Mouse (Mus musculus): ENCODE data around the gene Ube2j2. TPM values are rescaled to one million over a fixed set of nuclear protein-coding genes. Genes with fewer than 3 reads are reported as not detected.

Ube2j2 gene
- total RNA-seq, 2 experiments from 2014 or later = 69.8 to 79.0 TPM

GRCm38 (mm10) chr4:155955491-155955890 is 11.9 kb downstream of the Ube2j2 start:
- no peak for DNase-seq (ENCODE audit: low spot score in 2 of 2)
- intact Hi-C loops (cut with DNase I) = loop anchor here (5.0 kb wide), 1 partner anchor 152 kb away; the partner anchor contains the start of gene 9430015G10Rik

- intact Hi-C loops (cut with DNase I) = loop anchor here (5.0 kb wide), 1 partner anchor 148 kb away; the partner anchor contains the start of gene 9430015G10Rik
- DNase-seq (ENCODE audit: low spot score in 2 of 2) = peak; percentile 80 to 83
Measured at GRCm38 (mm10) chr4:155959275-155959674, 15.6 kb downstream of the Ube2j2 start.

GRCm38 (mm10) chr4:155962167-155962971 is 18.7 kb downstream of the Ube2j2 start, which contains the start of gene C1qtnf12:
Gene C1qtnf12 (plus strand): TSS chr4:155962318.
- intact Hi-C loops (cut with DNase I) = no loop called here
- peak in 1 of 2 experiments; percentile 26 for DNase-seq (ENCODE audit: low spot score in 2 of 2)

GRCm38 (mm10) chr4:155963106-155963505 is 19.5 kb downstream of the Ube2j2 start:
- intact Hi-C loops (cut with DNase I) = no loop called here
- DNase-seq (ENCODE audit: low spot score in 2 of 2) = no peak

GRCm38 (mm10) chr4:155964396-155964795 is 20.8 kb downstream of the Ube2j2 start:
- intact Hi-C loops (cut with DNase I) = no loop called here
- DNase-seq (ENCODE audit: low spot score in 2 of 2) = no peak

GRCm38 (mm10) chr4:155969043-155969653 is 25.5 kb downstream of the Ube2j2 start:
- intact Hi-C loops (cut with DNase I) = no loop called here
- DNase-seq (ENCODE audit: low spot score in 2 of 2) = no peak

- intact Hi-C loops (cut with DNase I) = no loop called here
Measured at GRCm38 (mm10) chr4:155970286-155970685, 26.7 kb downstream of the Ube2j2 start.

GRCm38 (mm10) chr4:155972651-155973050 is 29.0 kb downstream of the Ube2j2 start:
- intact Hi-C loops (cut with DNase I) = no loop called here
- DNase-seq (ENCODE audit: low spot score in 2 of 2) = no peak

More at GRCm38 (mm10) chr4:155970286-155970685, 26.7 kb downstream of the Ube2j2 start:
- DNase-seq (ENCODE audit: low spot score in 2 of 2) = no peak

- no peak for DNase-seq (ENCODE audit: low spot score in 2 of 2)
- intact Hi-C loops (cut with DNase I) = no loop called here
Measured at GRCm38 (mm10) chr4:155973239-155973638, 29.6 kb downstream of the Ube2j2 start.

GRCm38 (mm10) chr4:155981436-155982082 is 37.9 kb downstream of the Ube2j2 start:
- no peak for DNase-seq (ENCODE audit: low spot score in 2 of 2)
- intact Hi-C loops (cut with DNase I) = no loop called here

- no peak for DNase-seq (ENCODE audit: low spot score in 2 of 2)
- intact Hi-C loops (cut with DNase I) = no loop called here
Measured at GRCm38 (mm10) chr4:155983788-155984187, 40.2 kb downstream of the Ube2j2 start.

- DNase-seq (ENCODE audit: low spot score in 2 of 2) = no peak
- intact Hi-C loops (cut with DNase I) = no loop called here
Measured at GRCm38 (mm10) chr4:155991211-155991907, 47.7 kb downstream of the Ube2j2 start.

- no peak for DNase-seq (ENCODE audit: low spot score in 2 of 2)
- intact Hi-C loops (cut with DNase I) = no loop called here
Measured at GRCm38 (mm10) chr4:155991908-155992230, 48.2 kb downstream of the Ube2j2 start.

- peak; percentile 84 to 95 for DNase-seq (ENCODE audit: low spot score in 2 of 2)
- intact Hi-C loops (cut with DNase I) = no loop called here
Measured at GRCm38 (mm10) chr4:155992241-155992905, 48.7 kb downstream of the Ube2j2 start, which contains the start of the genes B3galt6 and Sdf4. Gene B3galt6 (minus strand): TSS chr4:155992649. Gene Sdf4 (plus strand): TSS chr4:155992872.

GRCm38 (mm10) chr4:155992906-155993547 is 49.4 kb downstream of the Ube2j2 start:
- DNase-seq (ENCODE audit: low spot score in 2 of 2) = peak in 1 of 2 experiments; percentile 96
- intact Hi-C loops (cut with DNase I) = no loop called here

GRCm38 (mm10) chr4:155993606-155994005 is 50.0 kb downstream of the Ube2j2 start:
- intact Hi-C loops (cut with DNase I) = no loop called here
- no peak for DNase-seq (ENCODE audit: low spot score in 2 of 2)

- DNase-seq (ENCODE audit: low spot score in 2 of 2) = no peak
- intact Hi-C loops (cut with DNase I) = no loop called here
Measured at GRCm38 (mm10) chr4:156004109-156004508, 60.5 kb downstream of the Ube2j2 start.

- intact Hi-C loops (cut with DNase I) = no loop called here
Measured at GRCm38 (mm10) chr4:156008369-156008768, 64.7 kb downstream of the Ube2j2 start.

More at GRCm38 (mm10) chr4:156008369-156008768, 64.7 kb downstream of the Ube2j2 start:
- DNase-seq (ENCODE audit: low spot score in 2 of 2) = no peak
